Mouse (Mus musculus): ENCODE measurements at regions not wholly inside any gene's neighbourhood (a gene's known extent, or its start where the extent isn't known, plus 50 kb on each side); places are given as distances from the start of the nearest gene placed in this dataset.

- DNase-seq (no peak), ATAC-seq (ENCODE audit: low FRiP score, low TSS enrichment) (no peak)
- H3K27ac ChIP-seq (replicated peaks; ENCODE audit: low read depth, low read length) = no peak overlapping the region
- no peaks in the 10 kb centered on the region for H3K27me3 ChIP-seq (ENCODE audit: control insufficient read depth, insufficient read depth, low read length)
- H3K4me2 ChIP-seq (ENCODE audit: low read length) = no peak overlapping the region
- H3K4me3 ChIP-seq (replicated peaks; ENCODE audit: low read depth, low read length) = no peak overlapping the region
- no peak overlapping the region for H3K9ac ChIP-seq (replicated peaks; ENCODE audit: low read length)
- H3K9me3 ChIP-seq (ENCODE audit: control insufficient read depth, low read length) = no peaks in the 10 kb centered on the region
- H3K36me3 ChIP-seq (ENCODE audit: control insufficient read depth, insufficient read depth, low read length) = no peaks in the 10 kb centered on the region
- 95% methylated on average over 5 of the region's 5 CpGs for WGBS
- H3K4me1 ChIP-seq (ENCODE audit: control insufficient read depth, insufficient read depth, low read length) = no peaks in the 10 kb centered on the region
Measured at GRCm38 (mm10) chr16:87295727-87296126, 58.3 kb upstream of the N6amt1 start.

- WGBS = 93% methylated on average over 1 of the region's 1 CpGs
- ATAC-seq (ENCODE audit: low FRiP score, low TSS enrichment) = no peak
- no peak for DNase-seq
- Histone ChIP-seq H3K27me3 (ENCODE audit: control insufficient read depth, insufficient read depth, low read length) (no peaks in the 10 kb centered on the region), H3K4me2 (ENCODE audit: low read length) (no peak overlapping the region), H3K9ac (replicated peaks; ENCODE audit: low read length) (no peak overlapping the region), H3K4me1 (ENCODE audit: control insufficient read depth, insufficient read depth, low read length) (no peaks in the 10 kb centered on the region), H3K27ac (replicated peaks; ENCODE audit: low read depth, low read length) (no peak overlapping the region), H3K36me3 (ENCODE audit: control insufficient read depth, insufficient read depth, low read length) (no peaks in the 10 kb centered on the region), H3K4me3 (replicated peaks; ENCODE audit: low read depth, low read length) (no peak overlapping the region), H3K9me3 (ENCODE audit: control insufficient read depth, low read length) (no peaks in the 10 kb centered on the region)
Measured at GRCm38 (mm10) chr16:87292826-87293225, 61.2 kb upstream of the N6amt1 start.

- ATAC-seq (ENCODE audit: low FRiP score, low TSS enrichment) (no peak), DNase-seq (no peak)
- Histone ChIP-seq H3K36me3 (ENCODE audit: control insufficient read depth, insufficient read depth, low read length) (no peaks in the 10 kb centered on the region), H3K27me3 (ENCODE audit: control insufficient read depth, insufficient read depth, low read length) (no peaks in the 10 kb centered on the region), H3K9ac (replicated peaks; ENCODE audit: low read length) (no peak overlapping the region), H3K4me1 (ENCODE audit: control insufficient read depth, insufficient read depth, low read length) (no peaks in the 10 kb centered on the region), H3K4me3 (replicated peaks; ENCODE audit: low read depth, low read length) (no peak overlapping the region), H3K27ac (replicated peaks; ENCODE audit: low read depth, low read length) (no peak overlapping the region), H3K9me3 (ENCODE audit: control insufficient read depth, low read length) (no peaks in the 10 kb centered on the region), H3K4me2 (ENCODE audit: low read length) (no peak overlapping the region)
- 77% methylated on average over 2 of the region's 2 CpGs for WGBS
Measured at GRCm38 (mm10) chr16:87291716-87292115, 62.3 kb upstream of the N6amt1 start.

GRCm38 (mm10) chr16:87285639-87286038 lies 68.3 kb upstream of the N6amt1 start:
- 85% methylated on average over 2 of the region's 2 CpGs for WGBS
- Histone ChIP-seq H3K36me3 (ENCODE audit: control insufficient read depth, insufficient read depth, low read length) (no peaks in the 10 kb centered on the region), H3K4me3 (replicated peaks; ENCODE audit: low read depth, low read length) (no peak overlapping the region), H3K4me2 (ENCODE audit: low read length) (no peak overlapping the region), H3K9me3 (ENCODE audit: control insufficient read depth, low read length) (no peaks in the 10 kb centered on the region), H3K27me3 (ENCODE audit: control insufficient read depth, insufficient read depth, low read length) (no peaks in the 10 kb centered on the region), H3K4me1 (ENCODE audit: control insufficient read depth, insufficient read depth, low read length) (no peaks in the 10 kb centered on the region), H3K9ac (replicated peaks; ENCODE audit: low read length) (no peak overlapping the region), H3K27ac (replicated peaks; ENCODE audit: low read depth, low read length) (no peak overlapping the region)
- no peak for ATAC-seq (ENCODE audit: low FRiP score, low TSS enrichment)
- DNase-seq = no peak

- H3K9ac ChIP-seq (replicated peaks; ENCODE audit: low read length) = no peak overlapping the region
- ATAC-seq (ENCODE audit: low FRiP score, low TSS enrichment) (no peak), DNase-seq (peak; percentile 8)
- H3K4me3 ChIP-seq (replicated peaks; ENCODE audit: low read depth, low read length) = no peak overlapping the region
- H3K27me3 ChIP-seq (ENCODE audit: control insufficient read depth, insufficient read depth, low read length) = no peaks in the 10 kb centered on the region
- no peaks in the 10 kb centered on the region for H3K4me1 ChIP-seq (ENCODE audit: control insufficient read depth, insufficient read depth, low read length)
- H3K4me2 ChIP-seq (ENCODE audit: low read length) = no peak overlapping the region
- no peaks in the 10 kb centered on the region for H3K9me3 ChIP-seq (ENCODE audit: control insufficient read depth, low read length)
- WGBS = 63% methylated on average over 7 of the region's 7 CpGs
- no peaks in the 10 kb centered on the region for H3K36me3 ChIP-seq (ENCODE audit: control insufficient read depth, insufficient read depth, low read length)
- no peak overlapping the region for H3K27ac ChIP-seq (replicated peaks; ENCODE audit: low read depth, low read length)
Measured at GRCm38 (mm10) chr16:87284835-87285510, 69.0 kb upstream of the N6amt1 start.

GRCm38 (mm10) chr16:87278518-87278917 lies 75.5 kb upstream of the N6amt1 start:
- no peak overlapping the region for H3K4me3 ChIP-seq (replicated peaks; ENCODE audit: low read depth, low read length)
- no peak overlapping the region for H3K4me2 ChIP-seq (ENCODE audit: low read length)
- H3K36me3 ChIP-seq (ENCODE audit: control insufficient read depth, insufficient read depth, low read length) = no peaks in the 10 kb centered on the region
- H3K27me3 ChIP-seq (ENCODE audit: control insufficient read depth, insufficient read depth, low read length) = no peaks in the 10 kb centered on the region
- no peaks in the 10 kb centered on the region for H3K4me1 ChIP-seq (ENCODE audit: control insufficient read depth, insufficient read depth, low read length)
- H3K27ac ChIP-seq (replicated peaks; ENCODE audit: low read depth, low read length) = no peak overlapping the region
- ATAC-seq (ENCODE audit: low FRiP score, low TSS enrichment) = no peak
- no peak for DNase-seq
- H3K9ac ChIP-seq (replicated peaks; ENCODE audit: low read length) = no peak overlapping the region
- WGBS = 89% methylated on average over 1 of the region's 1 CpGs
- H3K9me3 ChIP-seq (ENCODE audit: control insufficient read depth, low read length) = no peaks in the 10 kb centered on the region

GRCm38 (mm10) chr16:87272363-87272762 lies 81.6 kb upstream of the N6amt1 start:
- Histone ChIP-seq H3K9me3 (ENCODE audit: control insufficient read depth, low read length) (no peaks in the 10 kb centered on the region), H3K4me2 (ENCODE audit: low read length) (no peak overlapping the region), H3K27ac (replicated peaks; ENCODE audit: low read depth, low read length) (no peak overlapping the region), H3K27me3 (ENCODE audit: control insufficient read depth, insufficient read depth, low read length) (no peaks in the 10 kb centered on the region), H3K9ac (replicated peaks; ENCODE audit: low read length) (no peak overlapping the region), H3K4me3 (replicated peaks; ENCODE audit: low read depth, low read length) (no peak overlapping the region), H3K4me1 (ENCODE audit: control insufficient read depth, insufficient read depth, low read length) (no peaks in the 10 kb centered on the region), H3K36me3 (ENCODE audit: control insufficient read depth, insufficient read depth, low read length) (no peaks in the 10 kb centered on the region)
- DNase-seq = no peak
- WGBS = 96% methylated on average over 5 of the region's 5 CpGs
- ATAC-seq (ENCODE audit: low FRiP score, low TSS enrichment) = no peak

GRCm38 (mm10) chr16:87267954-87268804 lies 85.8 kb upstream of the N6amt1 start:
- H3K4me2 ChIP-seq (ENCODE audit: low read length) = no peak overlapping the region
- no peak overlapping the region for H3K4me3 ChIP-seq (replicated peaks; ENCODE audit: low read depth, low read length)
- H3K9ac ChIP-seq (replicated peaks; ENCODE audit: low read length) = no peak overlapping the region
- H3K4me1 ChIP-seq (ENCODE audit: control insufficient read depth, insufficient read depth, low read length) = 0 out of 2 replicates have a peak, but pooled peaks cover 2% of the 10 kb centered on the region
- H3K27ac ChIP-seq (replicated peaks; ENCODE audit: low read depth, low read length) = no peak overlapping the region
- H3K27me3 ChIP-seq (ENCODE audit: control insufficient read depth, insufficient read depth, low read length) = no peaks in the 10 kb centered on the region
- H3K9me3 ChIP-seq (ENCODE audit: control insufficient read depth, low read length) = no peaks in the 10 kb centered on the region
- no peaks in the 10 kb centered on the region for H3K36me3 ChIP-seq (ENCODE audit: control insufficient read depth, insufficient read depth, low read length)
- WGBS = 92% methylated on average over 9 of the region's 9 CpGs
- no peak for DNase-seq
- no peak for ATAC-seq (ENCODE audit: low FRiP score, low TSS enrichment)

GRCm38 (mm10) chr16:87267517-87267916 lies 86.5 kb upstream of the N6amt1 start:
- DNase-seq = no peak
- Histone ChIP-seq H3K36me3 (ENCODE audit: control insufficient read depth, insufficient read depth, low read length) (no peaks in the 10 kb centered on the region), H3K9me3 (ENCODE audit: control insufficient read depth, low read length) (no peaks in the 10 kb centered on the region), H3K4me2 (ENCODE audit: low read length) (no peak overlapping the region), H3K27me3 (ENCODE audit: control insufficient read depth, insufficient read depth, low read length) (no peaks in the 10 kb centered on the region), H3K27ac (replicated peaks; ENCODE audit: low read depth, low read length) (no peak overlapping the region), H3K9ac (replicated peaks; ENCODE audit: low read length) (no peak overlapping the region), H3K4me1 (ENCODE audit: control insufficient read depth, insufficient read depth, low read length) (0 out of 2 replicates have a peak, but pooled peaks cover 2% of the 10 kb centered on the region), H3K4me3 (replicated peaks; ENCODE audit: low read depth, low read length) (no peak overlapping the region)
- no peak for ATAC-seq (ENCODE audit: low FRiP score, low TSS enrichment)
- WGBS = 90% methylated on average over 4 of the region's 4 CpGs
